Mouse (Mus musculus) right cerebral cortex, adult 2 months (tissue): ENCODE results near the gene Slc7a7.

ENCODE experiments used
- DNase-seq, 2 experiments: peaks; one replicate each; pipeline ENCODE4 v3.0.0; 2021 to 2022; ENCODE audit warnings: low spot score in 2 of 2

Gene Slc7a7

DNA sequence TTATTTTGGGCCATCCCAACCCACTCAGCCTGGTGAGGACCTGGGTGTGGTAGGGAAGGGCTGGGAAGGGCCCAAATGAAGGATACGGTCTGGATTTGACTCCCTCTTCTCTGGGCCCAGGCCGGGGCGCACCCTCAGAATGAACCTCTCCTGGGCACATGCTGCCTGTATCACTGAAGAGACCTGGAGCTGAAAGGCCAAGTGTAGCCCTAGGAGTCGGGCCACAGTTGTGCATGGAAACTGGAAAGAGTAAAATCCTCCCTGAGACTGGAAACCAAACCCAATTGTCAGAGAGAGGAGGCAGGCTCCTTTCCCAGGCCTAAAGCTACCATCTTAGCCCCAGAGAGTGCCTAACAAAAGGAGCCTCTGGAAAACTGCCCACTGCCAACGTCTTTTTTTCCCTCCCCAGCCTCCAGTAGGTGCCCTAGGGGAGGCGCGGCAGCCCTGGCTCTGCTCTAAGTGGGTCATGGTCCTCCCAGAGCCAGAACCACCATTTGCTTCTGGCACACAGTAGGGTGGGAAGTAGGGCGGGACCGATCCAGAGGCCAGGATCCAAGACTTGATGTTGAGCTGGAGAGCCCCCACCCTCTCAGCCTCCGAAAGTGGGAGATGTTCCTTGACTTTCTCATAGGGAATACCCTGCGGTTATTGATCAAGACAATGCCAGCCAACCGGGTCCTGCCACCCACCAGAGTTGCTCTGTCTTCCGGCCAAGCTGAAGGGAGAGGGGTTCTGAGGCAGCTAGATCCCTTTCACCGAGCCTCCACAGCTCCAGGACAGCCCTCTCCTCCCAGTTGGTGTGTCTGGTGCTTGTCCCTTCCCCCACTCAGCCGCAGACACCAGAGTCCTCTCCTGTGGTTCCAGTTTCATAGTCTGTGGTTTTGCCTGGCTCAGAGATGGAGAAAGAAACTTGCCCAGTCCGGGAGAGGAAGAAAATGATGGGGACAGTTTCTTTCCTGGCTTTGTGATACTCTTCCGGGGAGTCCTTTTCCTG lies 15.6 kb upstream of the Slc7a7 start:
- peak in 1 of 2 experiments; percentile 22 for DNase-seq

DNA sequence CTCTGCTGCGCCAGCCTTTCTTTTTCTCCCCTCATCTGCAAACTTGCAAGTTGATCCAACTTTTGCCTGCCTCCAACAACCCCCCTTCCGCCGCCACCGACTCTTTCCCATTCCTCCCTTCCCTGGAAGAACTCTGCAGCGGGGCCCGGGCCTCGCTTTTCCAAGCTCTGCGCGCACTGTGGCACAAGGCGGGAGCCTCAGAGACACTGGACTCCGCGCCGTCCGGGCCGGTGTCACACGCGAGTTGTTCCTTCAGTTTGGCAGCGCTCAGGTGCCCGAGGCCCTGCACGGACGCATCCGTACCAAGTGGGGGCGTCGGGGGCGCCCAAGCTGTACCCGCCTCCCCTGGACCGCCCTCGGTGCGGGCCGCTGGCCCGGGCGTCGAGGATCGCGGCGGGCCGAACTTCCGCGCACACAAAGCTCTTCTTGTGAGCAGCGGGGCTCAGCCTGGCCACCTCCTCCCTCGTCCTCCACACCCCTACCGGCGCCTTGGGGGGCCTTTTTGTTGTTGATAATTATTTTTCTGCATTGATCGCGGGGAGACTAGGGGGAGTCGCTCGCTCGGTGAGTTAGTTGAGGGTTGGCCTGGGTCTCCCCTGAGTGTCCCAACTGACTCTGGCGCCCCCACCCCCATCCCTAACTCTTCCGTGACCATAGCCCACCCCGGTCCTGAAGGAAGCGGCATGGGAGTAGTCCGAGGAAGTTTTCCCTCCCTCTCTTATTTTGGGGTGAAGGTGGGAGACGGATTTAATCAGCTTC lies 14.7 kb upstream of the Slc7a7 start:
- no peak for DNase-seq

DNA sequence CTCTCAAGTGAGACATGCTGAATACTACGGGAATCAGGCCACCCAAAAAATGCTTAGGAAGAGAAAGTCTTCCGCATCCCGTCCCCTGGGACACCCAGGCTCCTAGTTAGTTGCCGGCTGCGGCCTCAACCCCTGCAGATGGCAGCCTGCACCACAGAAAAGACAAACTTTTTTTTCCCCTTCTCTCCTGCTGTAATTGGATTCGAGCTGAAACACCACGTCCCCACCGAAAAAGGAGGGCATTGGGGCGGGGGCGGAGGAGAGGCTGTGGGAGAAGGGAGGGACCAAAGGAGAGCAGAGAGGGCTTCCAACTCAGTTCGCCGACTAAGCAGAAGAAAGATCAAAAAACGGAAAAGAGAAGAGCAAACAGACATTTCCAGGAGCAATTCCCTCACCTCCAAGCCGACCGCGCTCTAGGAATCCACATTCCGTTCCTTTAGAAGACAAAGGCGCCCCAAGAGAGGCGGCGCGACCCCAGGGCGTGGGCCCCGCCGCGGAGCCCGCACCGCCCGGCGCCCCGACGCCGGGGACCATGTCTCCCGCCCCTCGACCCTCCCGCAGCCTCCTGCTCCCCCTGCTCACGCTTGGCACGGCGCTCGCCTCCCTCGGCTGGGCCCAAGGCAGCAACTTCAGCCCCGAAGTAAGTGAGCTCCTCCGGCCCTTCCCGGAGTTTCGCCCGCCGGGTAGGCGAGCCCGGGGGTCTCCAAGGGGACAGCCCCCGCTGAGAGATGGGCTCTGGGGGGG lies 13.9 kb upstream of the Slc7a7 start, which contains the start of gene Mmp14:
Mmp14 (plus strand) TSS at position 279 of the 744 bp plus-strand sequence.
- peak; percentile 41 to 58 for DNase-seq

DNA sequence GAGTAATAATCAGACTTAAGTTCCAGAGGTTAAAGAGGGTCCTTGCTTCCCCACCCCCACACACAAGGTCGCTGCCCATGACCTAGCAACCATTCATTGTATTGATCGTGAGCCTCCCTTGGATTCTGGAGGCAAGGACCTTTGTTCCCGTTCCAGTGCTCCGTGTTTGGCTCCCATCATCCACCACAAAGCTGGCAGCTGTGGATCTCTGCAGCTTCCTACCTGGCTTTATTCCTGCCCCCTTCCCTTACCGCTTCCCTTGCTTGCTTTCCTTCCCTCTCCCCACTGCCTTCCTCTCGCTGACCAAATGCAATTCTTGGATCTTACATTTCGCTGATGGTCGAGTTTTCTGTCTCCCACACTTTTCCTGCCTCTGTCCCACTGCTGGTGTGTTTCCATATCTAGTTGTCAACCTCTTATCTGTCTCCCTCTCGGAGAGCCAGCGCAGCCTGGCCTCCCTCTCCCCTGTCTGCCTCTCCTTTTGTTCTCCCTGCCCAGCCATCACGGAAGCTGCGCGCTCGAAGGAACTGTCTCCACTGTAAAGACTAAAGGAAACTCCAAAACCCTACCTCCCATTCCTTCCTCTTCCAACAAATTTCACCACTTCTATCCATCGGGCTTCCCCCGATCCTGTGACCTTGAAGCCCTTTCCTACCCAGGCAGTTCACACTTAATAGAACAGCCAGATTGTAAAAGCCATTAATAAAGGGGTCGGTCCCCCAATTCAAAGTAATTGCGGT lies 13.0 kb upstream of the Slc7a7 start:
- no peak for DNase-seq

DNA sequence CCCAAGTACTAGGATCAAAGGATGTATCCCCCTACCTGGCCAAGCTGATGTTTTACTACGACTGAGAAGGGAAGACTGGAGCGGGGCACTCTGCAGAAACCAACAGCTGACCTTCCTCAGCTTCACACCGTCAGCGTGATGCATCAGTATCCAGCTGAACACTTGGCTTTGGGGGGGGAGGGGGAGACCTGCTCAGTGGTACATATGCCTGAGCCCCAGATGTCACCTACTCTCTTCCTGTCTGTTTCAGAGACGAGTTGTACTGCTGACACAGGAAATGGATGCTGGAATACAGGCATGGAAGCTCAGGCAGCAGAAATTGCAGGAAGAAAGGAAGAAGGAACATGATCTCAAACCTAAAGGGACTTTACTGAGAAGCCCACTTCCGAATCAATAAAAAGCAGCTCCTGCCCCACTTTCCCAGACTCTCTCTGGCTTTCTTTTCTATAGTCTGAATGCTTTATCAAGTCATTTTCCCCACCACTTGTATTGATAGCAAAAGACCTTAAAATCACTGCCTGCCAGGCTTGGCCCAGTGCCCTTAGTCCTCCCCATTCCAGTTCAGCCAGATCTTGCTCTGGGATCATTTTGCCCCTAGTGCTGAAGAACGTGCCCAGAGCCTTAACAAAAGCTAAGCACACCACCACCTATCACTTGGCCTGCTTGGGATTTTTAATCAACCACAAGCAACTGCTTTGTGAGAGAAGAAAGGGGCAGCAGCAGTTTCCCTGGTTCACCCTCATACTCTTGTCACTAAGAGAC lies 11.9 kb upstream of the Slc7a7 start:
- no peak for DNase-seq

DNA sequence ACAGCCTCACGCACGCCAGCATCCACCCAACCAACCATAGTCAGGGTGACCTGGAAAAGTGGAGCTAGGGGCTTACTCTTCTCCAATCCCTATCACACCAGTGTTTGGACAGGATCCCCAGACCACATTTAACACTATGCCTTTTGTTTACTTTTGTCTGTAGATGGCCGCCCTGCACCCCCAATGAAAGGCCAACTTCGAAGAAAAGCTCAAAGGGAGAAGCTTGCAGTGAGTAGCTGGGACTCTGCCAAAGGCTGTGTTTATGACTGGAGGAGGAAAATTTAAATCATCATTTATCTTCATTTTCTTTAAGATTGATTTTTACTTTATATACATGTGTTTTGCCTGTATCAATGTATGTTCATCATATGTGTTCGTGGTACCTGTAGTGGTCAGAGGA lies 10.8 kb upstream of the Slc7a7 start:
- DNase-seq = no peak

DNA sequence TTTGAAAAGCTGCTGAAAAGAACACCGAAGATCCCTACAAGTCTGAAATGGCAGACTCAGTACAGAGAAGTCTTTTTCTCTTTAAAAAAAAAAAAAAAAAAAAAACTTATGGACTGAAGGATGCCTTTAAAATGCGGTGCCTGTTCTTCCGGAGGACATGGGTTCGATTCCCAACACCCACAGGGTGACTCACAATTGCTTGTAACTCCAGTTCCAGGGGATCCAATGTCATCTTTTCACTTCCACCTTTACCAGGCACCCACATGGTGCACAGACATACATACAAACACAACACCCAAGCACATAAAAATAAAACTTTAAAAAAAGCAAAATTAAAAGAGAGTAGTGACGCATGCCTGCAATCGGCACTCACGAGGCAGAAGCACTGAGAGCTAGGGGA lies 10.1 kb upstream of the Slc7a7 start:
- no peak for DNase-seq

DNA sequence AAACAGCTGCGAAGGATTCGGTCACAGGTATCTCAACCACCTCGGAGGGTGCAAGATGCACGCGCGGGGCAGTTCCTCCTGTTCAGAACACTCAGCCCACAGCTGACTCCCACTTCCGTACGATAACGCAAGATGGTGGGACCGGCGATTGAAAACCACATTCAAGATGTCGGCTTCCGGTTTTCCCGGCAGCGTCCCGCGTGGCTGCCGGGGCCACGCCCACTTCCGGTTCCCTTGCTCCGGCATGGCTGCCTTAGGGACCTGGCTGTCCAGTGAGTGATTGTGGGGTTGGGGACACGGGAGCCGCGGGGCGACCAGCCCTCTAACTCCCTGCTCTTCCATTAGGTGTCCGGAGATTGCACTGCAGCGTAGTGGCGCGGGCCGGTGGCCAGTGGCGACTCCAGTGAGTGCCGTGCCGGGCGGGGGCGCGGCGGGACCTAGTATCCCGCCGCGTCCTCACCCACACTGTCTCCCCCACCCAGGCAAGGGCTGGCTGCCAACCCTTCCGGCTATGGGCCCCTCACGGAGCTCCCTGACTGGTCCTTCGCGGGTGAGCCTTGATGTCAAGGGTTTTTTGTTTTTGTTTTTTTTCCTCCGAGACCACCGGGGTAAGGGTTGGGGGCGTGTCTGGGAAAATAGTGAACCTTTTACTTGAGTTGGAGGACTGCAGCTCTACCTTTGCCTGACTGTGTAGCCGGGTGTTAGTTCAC lies 9.3 kb upstream of the Slc7a7 start, which contains the start of gene Mrpl52:
Mrpl52 (plus strand) TSS at position 221 of the 710 bp plus-strand sequence.
- DNase-seq = peak; percentile 89 to 94

DNA sequence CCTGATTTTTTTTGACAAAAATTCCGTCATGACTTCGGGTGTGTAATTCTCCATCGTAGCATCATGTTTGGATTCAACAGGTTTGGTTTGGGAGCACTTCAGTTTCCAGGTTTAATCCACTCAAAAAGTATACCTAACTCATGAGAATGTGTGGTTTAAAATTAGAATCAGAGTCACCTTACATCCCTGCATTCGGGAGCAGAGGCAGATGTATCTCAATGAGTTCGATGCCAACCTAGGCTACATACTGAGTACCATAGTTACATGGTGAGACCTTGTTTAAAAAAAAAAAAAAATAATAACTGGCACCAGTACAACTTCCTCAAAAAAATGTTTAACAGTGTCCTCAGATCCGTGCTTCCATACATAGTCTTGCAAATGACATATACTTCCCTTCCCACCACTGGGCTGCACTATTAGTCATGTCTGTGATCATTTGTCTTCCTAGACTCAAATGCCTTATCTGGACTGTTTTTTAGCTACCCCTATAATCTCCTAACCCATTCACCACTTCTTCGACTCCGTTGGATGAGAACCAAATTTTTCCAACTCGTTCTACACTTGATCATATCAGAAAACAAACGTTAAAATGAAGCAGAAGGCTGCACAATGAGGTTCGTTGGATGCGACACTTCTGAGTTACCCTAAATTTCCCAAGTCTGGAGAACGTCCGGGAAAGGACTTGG lies 8.6 kb upstream of the Slc7a7 start:
- DNase-seq = no peak

DNA sequence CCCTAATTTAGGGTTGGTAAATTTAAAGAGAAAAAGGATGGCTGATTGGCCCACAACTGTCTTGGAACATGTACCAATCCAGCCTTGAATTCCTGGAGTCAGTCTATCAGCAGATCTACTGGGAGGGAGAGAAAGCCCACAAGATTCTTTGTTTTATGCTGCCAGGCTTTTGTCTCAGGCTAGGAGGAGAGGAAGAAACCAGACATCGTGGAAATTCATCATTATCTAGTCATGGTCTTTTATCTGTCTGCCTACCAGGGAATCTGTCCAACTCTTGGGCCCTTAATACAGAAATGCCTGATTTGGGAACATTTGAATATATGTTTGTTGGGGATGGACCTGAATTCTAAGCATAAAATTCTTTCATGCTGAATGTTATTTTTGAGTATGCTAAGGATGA lies 8.0 kb upstream of the Slc7a7 start:
- DNase-seq = no peak

DNA sequence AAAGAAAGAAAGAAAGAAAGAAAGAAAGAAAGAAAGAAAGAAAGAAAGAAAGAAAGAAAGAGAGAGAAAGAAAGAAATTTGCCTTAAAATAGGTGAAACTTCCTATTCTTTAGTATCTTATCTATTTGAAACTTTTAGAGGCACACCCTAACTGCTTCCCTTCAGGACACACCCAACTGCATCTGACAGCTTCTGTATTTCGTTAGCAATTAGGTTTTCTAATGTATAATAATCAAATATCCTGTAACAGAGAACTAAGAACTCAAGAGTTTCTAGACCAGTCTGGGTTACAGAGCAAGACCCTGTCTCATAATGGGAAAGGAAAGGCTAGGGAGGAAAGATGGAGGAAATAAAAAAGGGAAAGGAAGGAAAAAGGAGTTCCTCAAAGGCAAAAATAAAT lies 7.1 kb upstream of the Slc7a7 start:
- DNase-seq = no peak

DNA sequence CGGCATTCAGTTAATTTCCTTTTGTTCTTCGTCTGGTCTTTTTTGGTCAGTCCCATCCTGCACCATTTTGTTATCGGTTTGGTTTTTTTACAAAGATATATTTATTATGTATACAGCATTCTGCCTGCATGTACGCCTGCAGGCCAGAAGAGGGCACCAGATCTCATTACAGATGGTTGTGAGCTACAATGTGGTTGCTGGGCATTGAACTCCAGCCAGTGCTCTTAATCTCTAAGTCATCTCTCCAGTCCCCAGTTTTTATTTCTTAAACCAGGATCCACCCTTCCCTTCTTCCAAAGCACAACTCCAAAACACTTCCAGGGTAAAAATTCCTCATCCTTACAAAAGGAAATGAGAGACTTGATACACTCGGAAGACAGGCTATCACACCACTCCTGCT lies 5.8 kb upstream of the Slc7a7 start:
- DNase-seq = no peak

DNA sequence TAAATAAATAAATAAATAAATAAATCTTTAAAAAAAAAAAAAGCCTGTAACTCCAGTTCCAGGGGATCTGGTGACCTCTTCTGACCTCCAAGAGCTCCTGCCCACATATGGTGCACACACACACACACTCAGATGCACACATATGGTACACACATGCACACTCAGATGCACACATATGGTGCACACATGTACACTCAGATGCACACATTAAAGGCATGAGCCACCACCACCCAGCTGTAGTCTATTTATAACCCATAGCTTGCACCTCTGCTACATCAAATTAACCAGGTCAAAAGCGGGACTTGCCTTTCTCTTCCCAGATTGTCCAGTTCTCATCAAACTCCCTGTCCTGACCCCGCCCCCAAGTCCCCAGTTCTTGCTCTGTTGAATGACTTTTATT lies 3.4 kb upstream of the Slc7a7 start:
- no peak for DNase-seq

DNA sequence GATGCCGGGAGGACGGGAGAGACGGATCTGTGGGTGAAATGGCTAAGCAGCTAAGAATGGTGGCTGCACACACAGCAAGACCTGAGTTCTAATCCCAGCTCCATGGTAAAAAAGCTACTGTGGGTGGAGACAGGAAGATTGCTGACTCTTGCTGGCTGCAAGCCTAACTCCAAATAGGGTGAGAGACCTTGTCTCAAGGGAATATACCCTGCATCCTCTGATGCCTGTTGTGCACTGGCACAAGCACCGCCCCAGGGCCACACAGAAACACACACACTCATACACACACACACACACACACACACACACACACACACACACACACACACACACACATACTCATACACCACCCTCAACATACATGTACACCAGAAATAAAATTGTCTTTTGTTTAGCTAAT lies 750 bp downstream of the Slc7a7 start:
- no peak for DNase-seq

DNA sequence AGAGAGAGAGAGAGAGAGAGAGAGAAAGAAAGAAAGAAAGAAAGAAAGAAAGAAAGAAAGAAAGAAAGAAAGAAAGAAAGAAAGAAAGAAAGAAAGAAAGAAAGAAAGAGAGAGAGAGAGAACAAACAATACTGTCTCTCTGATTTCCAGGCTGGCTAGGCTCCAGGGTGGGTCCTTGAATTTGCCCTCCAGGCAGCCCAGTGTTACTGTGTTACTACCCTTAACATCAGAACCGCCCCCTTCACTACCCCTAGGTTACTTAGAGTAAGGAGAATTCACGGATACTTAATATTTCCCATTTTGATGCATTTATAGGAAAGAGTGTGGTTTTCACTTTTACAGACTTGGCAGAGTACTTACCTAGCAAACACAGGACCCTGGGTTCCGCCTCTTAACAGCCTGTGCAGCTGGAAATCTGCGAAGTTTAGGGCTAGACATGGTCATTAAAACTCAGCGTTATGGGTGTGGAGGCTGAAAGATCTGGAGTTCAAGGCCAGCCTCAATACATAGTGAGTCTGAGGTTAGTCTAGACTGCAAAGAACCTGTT lies 1.3 kb downstream of the Slc7a7 start:
- no peak for DNase-seq

DNA sequence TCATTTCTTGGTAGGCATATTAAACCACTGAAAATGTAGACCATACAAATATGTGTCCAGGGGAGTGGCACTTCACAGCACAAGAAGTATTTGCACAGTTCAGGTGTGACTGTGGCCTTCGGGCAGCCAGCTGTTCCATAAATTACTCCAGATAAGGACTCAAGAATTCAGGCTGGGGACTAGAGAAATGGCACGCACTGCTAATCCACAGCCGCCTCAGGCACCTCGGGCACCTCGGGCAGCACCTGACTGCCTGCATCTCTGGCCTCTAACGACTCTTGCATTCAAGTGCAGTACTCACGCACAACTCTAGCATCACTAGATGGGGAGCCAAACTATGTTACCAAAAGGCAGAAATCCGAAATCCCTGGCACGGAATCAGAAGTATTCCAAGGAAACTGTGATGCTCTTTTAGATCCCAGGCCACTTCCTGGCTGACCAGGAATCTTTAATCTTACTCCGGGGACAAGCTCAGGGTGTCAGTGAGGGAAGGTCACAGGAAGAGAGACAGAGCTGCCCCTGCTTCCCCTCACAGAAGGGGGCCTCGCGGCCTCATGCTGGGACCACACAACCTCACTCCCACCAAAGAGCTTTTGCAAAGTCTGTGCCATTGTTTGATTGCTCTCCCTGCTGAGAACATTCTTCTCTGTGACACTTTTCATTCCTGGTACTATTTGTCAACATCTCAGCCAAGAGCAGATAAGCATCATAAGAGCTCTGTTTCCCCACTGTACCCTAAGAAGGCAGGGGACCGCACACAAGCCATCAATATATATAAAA lies 2.1 kb downstream of the Slc7a7 start:
- no peak for DNase-seq

DNA sequence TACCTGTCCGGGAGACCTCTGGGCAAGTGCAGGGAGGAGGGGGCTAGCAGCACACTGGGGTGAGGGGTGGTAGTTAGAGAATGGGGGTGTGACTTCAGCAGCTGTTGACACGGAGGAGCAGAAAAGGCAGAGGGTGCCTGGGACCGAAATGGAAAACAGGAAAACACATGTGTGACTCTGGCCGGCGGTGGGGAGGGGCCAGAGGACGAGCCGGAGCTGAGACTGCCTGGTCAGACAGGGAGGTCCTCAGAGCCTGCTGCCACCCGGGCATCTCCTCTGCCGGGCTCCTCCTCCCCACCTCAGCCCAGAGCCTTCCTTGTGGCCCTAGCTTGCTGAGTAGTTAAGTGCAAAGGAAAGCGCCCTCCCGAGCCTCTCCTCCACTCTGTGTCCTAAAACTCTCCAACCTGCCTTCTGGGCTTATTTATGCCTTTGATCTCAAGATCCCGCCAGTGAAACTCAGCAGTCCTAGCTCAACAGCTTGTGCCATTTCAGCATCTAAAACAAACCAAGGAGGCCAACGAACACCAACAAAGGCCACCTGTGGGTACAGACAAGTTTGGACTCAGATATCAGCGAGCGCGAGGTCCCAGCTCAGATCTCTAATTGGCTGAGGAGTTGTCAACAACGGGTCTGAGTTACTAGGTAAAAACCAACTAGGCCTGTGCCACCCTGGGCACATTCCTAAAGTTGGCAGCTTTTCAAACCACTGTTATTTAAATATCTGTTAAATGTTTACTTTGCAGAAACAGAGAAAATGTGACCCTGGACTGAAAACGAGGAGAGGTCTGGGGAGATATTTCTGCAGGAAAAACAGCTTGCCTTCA lies 3.5 kb downstream of the Slc7a7 start:
- DNase-seq = no peak
